Mouse (Mus musculus) c-Kit-negative CD71-positive TER-119-positive erythroid progenitor cells, embryonic 14.5 days (primary cell): ENCODE data around the gene Sowaha.
"Not testable (repeated sequence)": the region's sequence is repeated elsewhere in the genome, so short reads cannot be mapped to it uniquely, and the experiment has no call there.

Source experiments
- DNase-seq: peaks from one replicate; pipeline ENCODE4 v3.0.0-alpha.2; 2013; ENCODE audit warnings: low read depth, low spot score

The Sowaha gene

DNA sequence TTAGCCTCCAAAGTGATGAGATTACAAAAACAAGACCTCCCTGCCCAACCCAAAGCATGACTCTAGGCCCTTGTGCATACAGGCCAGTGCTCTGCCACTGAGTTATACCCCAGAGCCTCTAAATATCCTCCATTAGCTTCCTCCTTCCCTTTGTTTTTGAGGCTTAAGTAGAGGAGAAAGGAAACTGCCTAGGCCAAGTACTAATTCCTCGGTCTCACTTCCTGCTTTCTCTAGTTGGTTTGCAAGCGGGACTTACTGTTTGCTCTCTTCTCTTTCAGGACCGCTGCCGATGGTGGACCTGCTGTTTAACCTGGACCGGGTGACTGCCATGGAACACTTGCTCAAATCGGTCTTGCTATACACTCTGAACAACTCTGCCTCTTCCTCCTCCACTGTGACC, 43.7 kb downstream of the Sowaha start:
- DNase-seq = no peak

DNA sequence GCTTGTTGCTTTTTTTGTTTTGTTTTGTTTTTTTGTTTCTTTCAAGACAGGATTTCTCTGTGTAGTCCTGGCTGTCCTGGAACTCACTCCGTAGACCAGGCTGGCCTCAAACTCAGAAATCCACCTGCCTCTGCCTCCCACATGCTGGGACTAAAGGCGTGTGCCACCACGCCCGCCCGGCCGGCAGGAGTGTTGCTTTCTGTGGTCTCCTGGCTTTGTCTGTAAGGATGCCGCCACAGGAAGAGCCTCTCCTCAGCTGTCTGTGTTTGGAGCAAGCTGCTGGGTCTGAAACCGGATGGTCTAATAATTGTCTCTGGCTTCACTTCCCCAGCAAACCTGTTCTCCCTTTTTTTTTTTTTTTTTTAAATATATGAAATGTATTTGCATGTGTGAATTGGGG, 44.6 kb downstream of the Sowaha start:
- no peak for DNase-seq

DNA sequence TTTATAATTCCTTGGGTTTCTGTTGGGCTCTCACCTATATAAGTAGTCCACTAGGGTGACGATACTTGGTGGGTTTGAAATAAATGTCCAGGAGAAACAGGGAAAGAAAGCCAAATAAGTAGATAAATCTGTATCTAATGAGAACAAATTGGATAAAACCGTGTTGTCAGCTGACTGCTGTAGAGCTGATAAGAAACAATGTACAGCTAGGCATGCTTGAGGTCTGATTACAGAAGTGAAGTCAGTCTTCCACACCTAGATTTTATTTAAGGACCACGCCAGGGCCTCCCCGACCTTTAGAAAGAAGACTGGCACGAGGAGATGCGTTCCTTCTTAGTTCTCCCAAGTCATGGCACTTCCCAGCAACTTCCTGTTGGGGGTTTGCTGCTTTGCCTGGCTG, 47.0 kb downstream of the Sowaha start:
- DNase-seq = no peak

DNA sequence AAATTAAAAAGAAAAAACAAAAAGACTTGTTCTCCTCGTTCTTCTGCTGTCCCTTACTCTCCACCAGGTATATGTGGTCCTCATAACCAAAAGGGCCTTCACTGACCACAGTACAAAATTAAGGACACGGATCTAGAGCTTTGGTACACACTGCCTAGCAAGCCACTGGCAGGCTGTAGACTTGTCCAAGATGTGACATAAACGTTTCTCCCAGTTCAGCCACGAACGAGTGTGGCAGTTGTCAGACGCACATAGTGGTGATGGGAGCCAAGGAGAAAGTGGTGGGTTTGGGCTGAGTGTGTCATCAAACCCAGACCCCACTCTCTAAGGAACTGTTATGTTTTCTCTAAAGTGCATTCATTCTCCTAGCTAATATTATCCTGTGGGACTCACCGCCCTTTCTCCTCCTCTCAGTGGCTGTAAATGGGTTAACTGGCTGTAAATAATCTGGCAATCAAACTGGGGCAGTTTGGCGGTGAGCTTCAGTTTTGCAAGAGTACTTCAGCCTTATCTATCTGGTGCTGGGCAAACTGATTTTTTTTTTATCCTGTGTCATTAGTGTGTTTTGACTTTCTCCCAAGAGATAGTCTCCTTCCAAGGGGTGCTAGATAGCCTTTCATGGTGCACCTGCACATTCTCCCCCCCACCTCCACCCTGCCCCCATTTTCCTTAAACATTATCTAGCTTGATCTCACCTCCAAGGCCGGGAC, 48.6 kb downstream of the Sowaha start:
- DNase-seq = peak; percentile 26

DNA sequence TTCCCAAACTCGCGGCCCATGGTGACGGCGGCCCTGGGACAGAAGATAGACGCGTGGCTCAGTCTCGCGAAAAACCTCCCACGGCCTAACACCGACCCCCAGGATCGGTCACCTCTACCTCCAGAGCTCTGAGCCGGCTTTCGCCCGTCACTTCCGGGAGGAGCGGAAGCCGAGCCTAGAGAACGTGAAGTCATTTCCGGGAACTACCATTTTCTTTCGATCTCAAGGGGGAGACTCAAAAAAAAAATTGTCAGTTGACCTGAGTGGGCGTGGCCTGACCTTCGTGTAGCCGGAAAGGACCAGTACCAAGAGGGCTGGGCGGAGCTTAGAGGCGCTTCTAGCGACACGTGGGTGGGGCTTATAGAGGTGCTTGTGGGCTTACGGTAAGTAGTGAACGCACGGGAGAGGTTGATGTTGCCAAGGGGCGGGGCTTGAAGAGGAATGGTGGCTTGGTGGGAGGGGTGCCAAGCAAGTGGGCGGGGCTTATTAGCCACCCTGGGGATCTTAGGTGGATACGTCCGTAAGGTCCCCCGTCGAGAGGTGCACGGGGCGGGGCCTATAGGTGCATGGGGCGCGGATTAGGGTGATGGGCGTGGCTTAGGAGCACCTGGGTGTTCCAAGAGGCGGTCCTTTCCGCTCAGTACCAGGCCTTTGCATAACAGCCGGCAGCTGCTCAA, 49.3 kb downstream of the Sowaha start, which contains the start of the genes Uqcrq and Gdf9:
Gene Uqcrq, minus strand, starts transcription at position 162 of the 677 bp plus-strand sequence.
Gene Gdf9, plus strand, starts transcription at position 354 of the 677 bp plus-strand sequence.
- DNase-seq = peak; percentile 100

DNA sequence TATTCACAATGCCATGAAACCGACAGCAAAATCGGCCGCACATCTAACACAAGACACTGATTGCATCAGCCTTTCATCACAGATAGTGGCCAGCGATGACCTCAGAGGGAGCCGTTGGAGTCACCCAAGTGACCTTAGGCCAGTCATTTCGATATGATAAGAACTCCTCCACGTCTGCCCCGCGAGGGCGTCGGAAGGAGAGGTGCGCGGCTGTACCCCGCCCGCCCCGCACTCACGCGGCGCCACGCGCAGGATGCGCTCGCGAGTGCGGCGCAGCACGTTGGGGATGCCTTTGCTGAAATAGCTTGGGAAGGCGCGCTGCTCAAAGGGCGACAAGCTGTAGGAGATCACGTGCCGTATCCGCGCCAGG, 49.8 kb downstream of the Sowaha start:
- DNase-seq = peak; percentile 59

DNA sequence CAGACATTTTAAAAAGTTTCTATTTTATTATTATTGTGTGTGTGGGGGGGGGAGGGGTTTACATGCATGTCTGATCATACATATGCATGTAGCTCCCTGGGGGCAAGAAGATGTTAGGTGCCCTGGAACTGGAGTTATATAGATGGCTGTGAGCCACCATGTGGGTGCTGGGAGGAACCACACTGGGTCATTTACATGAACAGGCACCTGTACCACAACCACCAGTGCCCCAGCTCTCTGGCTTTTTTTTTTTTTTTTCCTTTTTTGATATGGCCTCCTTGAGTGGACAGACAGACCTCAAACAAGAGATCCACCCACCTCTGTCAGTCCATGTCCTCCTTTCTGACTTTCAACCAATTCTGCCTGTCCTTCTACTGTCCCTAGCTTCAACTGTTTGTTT, 50.9 kb downstream of the Sowaha start:
- DNase-seq = no peak

DNA sequence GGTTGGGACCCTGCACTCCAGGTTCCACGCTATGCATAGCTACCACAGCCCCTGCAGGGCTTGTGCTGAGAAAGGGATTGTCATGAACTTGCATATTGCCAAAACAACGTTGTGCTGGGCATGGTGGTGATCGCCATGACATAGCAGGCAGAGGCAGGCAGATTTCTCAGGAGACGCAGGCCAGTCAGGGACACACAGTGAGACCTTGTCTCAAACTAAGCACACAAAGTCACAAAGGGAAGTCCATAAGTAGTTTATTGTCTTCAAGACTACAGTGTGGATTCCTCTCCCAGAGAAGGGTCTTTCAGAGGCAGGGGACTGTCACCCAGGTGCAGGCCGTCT, 51.4 kb downstream of the Sowaha start:
- no peak for DNase-seq

DNA sequence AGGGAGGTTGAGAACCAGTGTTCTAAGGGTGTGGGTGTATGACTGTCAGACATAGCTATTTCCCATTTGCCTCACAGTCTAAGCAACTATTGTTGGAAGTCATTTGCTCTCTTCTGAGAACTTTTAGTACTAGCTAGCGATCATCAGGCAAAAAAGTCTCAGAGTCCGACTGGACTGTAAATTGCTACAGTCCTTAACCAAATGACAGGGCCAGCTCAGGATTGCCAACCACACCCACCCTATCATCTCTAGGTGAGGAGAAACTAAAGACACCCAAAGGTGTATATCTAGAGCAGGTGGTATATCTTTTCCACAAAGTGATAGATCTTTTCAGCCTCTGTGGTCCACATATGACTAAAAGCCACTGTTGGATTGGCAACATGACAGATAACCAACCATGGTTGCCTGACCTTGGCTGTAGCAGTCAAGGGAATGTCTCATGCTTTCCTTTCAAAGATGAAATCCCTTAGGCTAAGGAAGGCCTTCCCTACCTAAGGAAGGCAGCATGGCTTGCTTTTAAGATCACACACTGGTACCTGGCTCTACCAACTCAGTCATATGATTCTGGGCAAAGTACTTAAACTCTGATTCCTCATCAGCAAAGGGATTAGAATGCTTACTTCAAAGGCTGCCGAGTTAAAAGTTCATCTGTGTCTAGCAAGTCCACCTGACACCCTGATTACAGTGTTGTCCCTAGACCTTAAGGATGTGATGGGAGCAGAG, 51.9 kb downstream of the Sowaha start:
- no peak for DNase-seq

DNA sequence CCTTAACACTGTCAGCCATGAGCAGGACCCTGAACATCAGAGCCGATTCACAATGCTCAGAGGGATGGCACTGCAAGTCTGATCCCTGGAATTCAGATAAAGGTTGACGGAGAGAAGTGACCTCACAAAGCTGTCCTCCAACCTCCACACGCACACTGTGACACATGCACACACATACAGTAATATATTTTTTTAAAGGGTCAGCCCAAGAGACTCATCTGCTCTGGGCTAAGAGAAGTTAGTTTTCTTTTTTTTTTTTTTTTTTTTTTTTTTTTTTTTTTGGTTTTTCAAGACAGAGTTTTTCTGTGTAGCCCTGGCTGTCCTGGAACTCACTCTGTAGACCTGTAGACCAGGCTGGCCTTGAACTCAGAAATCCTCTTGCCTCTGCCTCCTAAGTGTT, 53.2 kb downstream of the Sowaha start:
- not testable (repeated sequence) for DNase-seq
